Mouse (Mus musculus): ENCODE data around the gene Yars. TPM values are rescaled to one million over a fixed set of nuclear protein-coding genes. Genes with fewer than 3 reads are reported as not detected.
A peak's percentile ranks its signal among the peaks of the same experiment; 100 is the strongest.

The Yars gene
- polyA plus RNA-seq, 1 experiment from 2014 or later, result 72.3 TPM

- H3K9ac ChIP-seq, result no peak overlapping the region
- peak; percentile 11; the same call in 1 of the 2 replicates for ATAC-seq (ENCODE audit: insufficient read depth, low FRiP score, low read depth)
- H3K27ac ChIP-seq, result peak overlapping the region; percentile 93
- 63% methylated on average over 9 of the region's 9 CpGs for WGBS
- no peaks in the 10 kb centered on the region for H3K9me3 ChIP-seq
- H3K4me1 ChIP-seq, result peaks cover 41% of the 10 kb centered on the region
- no peaks in the 10 kb centered on the region for H3K27me3 ChIP-seq (replicated peaks)
- H3K4me2 ChIP-seq, result peak overlapping the region; percentile 41
- H3K36me3 ChIP-seq, result no peaks in the 10 kb centered on the region
- no peak overlapping the region for H3K4me3 ChIP-seq (replicated peaks)
Observed at GRCm38 (mm10) chr4:129232561-129233360, 43.2 kb downstream of the Yars start.

GRCm38 (mm10) chr4:129234488-129234887 is 44.9 kb downstream of the Yars start:
- ATAC-seq (ENCODE audit: insufficient read depth, low FRiP score, low read depth), result no peak
- peaks cover 48% of the 10 kb centered on the region for H3K4me1 ChIP-seq
- H3K4me2 ChIP-seq, result no peak overlapping the region
- no peaks in the 10 kb centered on the region for H3K36me3 ChIP-seq
- no peaks in the 10 kb centered on the region for H3K9me3 ChIP-seq
- H3K4me3 ChIP-seq (replicated peaks), result no peak overlapping the region
- H3K9ac ChIP-seq, result no peak overlapping the region
- peak overlapping the region; percentile 61; the same call in 1 of the 2 replicates for H3K27ac ChIP-seq
- H3K27me3 ChIP-seq (replicated peaks), result no peaks in the 10 kb centered on the region
- WGBS, result 40% methylated on average over 7 of the region's 7 CpGs

- H3K4me1 ChIP-seq, result peaks cover 49% of the 10 kb centered on the region
- peak overlapping the region; percentile 66; the same call in 1 of the 2 replicates for H3K27ac ChIP-seq
Observed at GRCm38 (mm10) chr4:129235147-129235546, 45.6 kb downstream of the Yars start.

GRCm38 (mm10) chr4:129236236-129236813 is 46.8 kb downstream of the Yars start:
- H3K36me3 ChIP-seq, result no peaks in the 10 kb centered on the region
- no peak overlapping the region for H3K9ac ChIP-seq
- no peak overlapping the region for H3K4me3 ChIP-seq (replicated peaks)
- ATAC-seq (ENCODE audit: insufficient read depth, low FRiP score, low read depth), result no peak
- peaks cover 51% of the 10 kb centered on the region for H3K4me1 ChIP-seq
- WGBS, result 73% methylated on average over 8 of the region's 8 CpGs
- no peak overlapping the region for H3K4me2 ChIP-seq
- H3K9me3 ChIP-seq, result no peaks in the 10 kb centered on the region
- H3K27me3 ChIP-seq (replicated peaks), result no peaks in the 10 kb centered on the region
- H3K27ac ChIP-seq, result peak overlapping the region; percentile 66; the same call in 1 of the 2 replicates

More at GRCm38 (mm10) chr4:129235147-129235546, 45.6 kb downstream of the Yars start:
- 73% methylated on average over 3 of the region's 3 CpGs for WGBS
- Histone ChIP-seq H3K9me3 (no peaks in the 10 kb centered on the region), H3K36me3 (no peaks in the 10 kb centered on the region), H3K27me3 (replicated peaks) (no peaks in the 10 kb centered on the region), H3K9ac (no peak overlapping the region), H3K4me2 (no peak overlapping the region), H3K4me3 (replicated peaks) (no peak overlapping the region)
- no peak for ATAC-seq (ENCODE audit: insufficient read depth, low FRiP score, low read depth)

- no peaks in the 10 kb centered on the region for H3K9me3 ChIP-seq
- WGBS, result 9% methylated on average over 21 of the region's 21 CpGs
- peak overlapping the region; percentile 98 for H3K4me2 ChIP-seq
- peak overlapping the region; percentile 66 for H3K27ac ChIP-seq
- no peaks in the 10 kb centered on the region for H3K36me3 ChIP-seq
- ATAC-seq (ENCODE audit: insufficient read depth, low FRiP score, low read depth), result no peak
- H3K27me3 ChIP-seq (replicated peaks), result no peaks in the 10 kb centered on the region
- peak overlapping the region; percentile 75 for H3K4me3 ChIP-seq (replicated peaks)
- H3K9ac ChIP-seq, result peak overlapping the region; percentile 65; the same call in 1 of the 2 replicates
- peaks cover 52% of the 10 kb centered on the region for H3K4me1 ChIP-seq
Observed at GRCm38 (mm10) chr4:129237843-129238441, 48.4 kb downstream of the Yars start.

GRCm38 (mm10) chr4:129238579-129239016 is 49.0 kb downstream of the Yars start:
- WGBS, result 0% methylated on average over 20 of the region's 23 CpGs
- H3K27ac ChIP-seq, result peak overlapping the region; percentile 66; the same call in 1 of the 2 replicates
- peak overlapping the region; percentile 98 for H3K4me2 ChIP-seq
- ATAC-seq (ENCODE audit: insufficient read depth, low FRiP score, low read depth), result no peak
- H3K36me3 ChIP-seq, result no peaks in the 10 kb centered on the region
- no peaks in the 10 kb centered on the region for H3K9me3 ChIP-seq
- peak overlapping the region; percentile 75 for H3K4me3 ChIP-seq (replicated peaks)
- peak overlapping the region; percentile 65 for H3K9ac ChIP-seq
- no peaks in the 10 kb centered on the region for H3K27me3 ChIP-seq (replicated peaks)
- peaks cover 52% of the 10 kb centered on the region for H3K4me1 ChIP-seq

GRCm38 (mm10) chr4:129239075-129239474 is 49.5 kb downstream of the Yars start:
- Histone ChIP-seq H3K9ac (peak overlapping the region; percentile 65), H3K36me3 (no peaks in the 10 kb centered on the region), H3K27me3 (replicated peaks) (no peaks in the 10 kb centered on the region), H3K27ac (peak overlapping the region; percentile 66; the same call in 1 of the 2 replicates), H3K4me1 (peaks cover 51% of the 10 kb centered on the region), H3K4me3 (replicated peaks) (peak overlapping the region; percentile 75), H3K4me2 (peak overlapping the region; percentile 98), H3K9me3 (no peaks in the 10 kb centered on the region)
- peak; percentile 85 for ATAC-seq (ENCODE audit: insufficient read depth, low FRiP score, low read depth)
- under 1% methylated on average over 24 of the region's 29 CpGs for WGBS

GRCm38 (mm10) chr4:129241898-129242297 is 52.3 kb downstream of the Yars start:
- Histone ChIP-seq H3K9ac (no peak overlapping the region), H3K27me3 (replicated peaks) (no peaks in the 10 kb centered on the region), H3K27ac (peak overlapping the region; percentile 68; the same call in 1 of the 2 replicates), H3K4me2 (no peak overlapping the region), H3K9me3 (no peaks in the 10 kb centered on the region), H3K4me1 (peaks cover 52% of the 10 kb centered on the region), H3K4me3 (replicated peaks) (no peak overlapping the region), H3K36me3 (no peaks in the 10 kb centered on the region)
- 34% methylated on average over 7 of the region's 7 CpGs for WGBS
- ATAC-seq (ENCODE audit: insufficient read depth, low FRiP score, low read depth), result no peak

GRCm38 (mm10) chr4:129242327-129242726 is 52.8 kb downstream of the Yars start:
- Histone ChIP-seq H3K9me3 (no peaks in the 10 kb centered on the region), H3K27ac (peak overlapping the region; percentile 68), H3K9ac (no peak overlapping the region), H3K36me3 (no peaks in the 10 kb centered on the region), H3K4me2 (peak overlapping the region; percentile 2; the same call in 1 of the 2 replicates), H3K4me3 (replicated peaks) (no peak overlapping the region), H3K27me3 (replicated peaks) (no peaks in the 10 kb centered on the region), H3K4me1 (peaks cover 52% of the 10 kb centered on the region)
- no peak for ATAC-seq (ENCODE audit: insufficient read depth, low FRiP score, low read depth)
- 48% methylated on average over 4 of the region's 4 CpGs for WGBS

- Histone ChIP-seq H3K9ac (no peak overlapping the region), H3K4me3 (replicated peaks) (no peak overlapping the region), H3K36me3 (no peaks in the 10 kb centered on the region), H3K9me3 (no peaks in the 10 kb centered on the region), H3K4me2 (0 out of 2 replicates have a peak overlapping the region, but pooled peaks have one; percentile 2), H3K27ac (peak overlapping the region; percentile 68), H3K27me3 (replicated peaks) (no peaks in the 10 kb centered on the region), H3K4me1 (peaks cover 51% of the 10 kb centered on the region)
- WGBS, result 36% methylated on average over 4 of the region's 4 CpGs
- ATAC-seq (ENCODE audit: insufficient read depth, low FRiP score, low read depth), result no peak
Observed at GRCm38 (mm10) chr4:129242761-129243160, 53.2 kb downstream of the Yars start.

GRCm38 (mm10) chr4:129244802-129245201 is 55.2 kb downstream of the Yars start:
- no peak for ATAC-seq (ENCODE audit: insufficient read depth, low FRiP score, low read depth)
- peak overlapping the region; percentile 11; the same call in 1 of the 2 replicates for H3K4me2 ChIP-seq
- H3K9ac ChIP-seq, result no peak overlapping the region
- 33% methylated on average over 4 of the region's 4 CpGs for WGBS
- peak overlapping the region; percentile 49 for H3K27ac ChIP-seq
- H3K27me3 ChIP-seq (replicated peaks), result no peaks in the 10 kb centered on the region
- no peak overlapping the region for H3K4me3 ChIP-seq (replicated peaks)
- peaks cover 48% of the 10 kb centered on the region for H3K4me1 ChIP-seq
- no peaks in the 10 kb centered on the region for H3K9me3 ChIP-seq
- H3K36me3 ChIP-seq, result no peaks in the 10 kb centered on the region

Measured in stomach, embryonic 15.5 days (tissue).